Mouse (Mus musculus) megakaryocyte progenitor cell, adult 5-6 weeks (primary cell): ENCODE measurements at regions not wholly inside any gene's neighbourhood (a gene's known extent, or its start where the extent isn't known, plus 50 kb on each side); places are given as distances from the start of the nearest gene placed in this dataset.
A peak's percentile ranks its signal among the peaks of the same experiment; 100 is the strongest.

ENCODE experiments used
- ATAC-seq: replicated peaks from 2 replicates; pipeline ENCODE4 v1.8.0; 2016; ENCODE audit warnings: mild to moderate bottlenecking, moderate TSS enrichment, inconsistent platforms; ENCODE audit not compliant: poor library complexity

- no peak for ATAC-seq
These were observed 186.6 kb upstream of the Sp8 start for GRCm38 (mm10) chr12:118659240-118660120.

- ATAC-seq: no peak
These were observed 195.5 kb upstream of the Sp8 start for GRCm38 (mm10) chr12:118650483-118651160.

GRCm38 (mm10) chr12:118649323-118649973 lies 196.7 kb upstream of the Sp8 start:
- peak; percentile 57 for ATAC-seq

GRCm38 (mm10) chr12:118648673-118649072 lies 197.5 kb upstream of the Sp8 start:
- ATAC-seq: peak; percentile 92

- ATAC-seq: no peak
These were observed 198.7 kb upstream of the Sp8 start for GRCm38 (mm10) chr12:118647270-118648042.

- peak; percentile 95 for ATAC-seq
These were observed 205.2 kb upstream of the Sp8 start for GRCm38 (mm10) chr12:118640925-118641324.

GRCm38 (mm10) chr12:118637214-118637613 lies 208.9 kb upstream of the Sp8 start:
- ATAC-seq: no peak

- no peak for ATAC-seq
These were observed 210.7 kb upstream of the Sp8 start for GRCm38 (mm10) chr12:118635456-118635855.

GRCm38 (mm10) chr12:118630373-118630772 lies 215.8 kb upstream of the Sp8 start:
- ATAC-seq: no peak

- ATAC-seq: no peak
These were observed 224.2 kb upstream of the Sp8 start for GRCm38 (mm10) chr12:118621697-118622485.

GRCm38 (mm10) chr12:118620847-118621636 lies 225.1 kb upstream of the Sp8 start:
- ATAC-seq: no peak

GRCm38 (mm10) chr12:118597015-118597414 lies 249.1 kb upstream of the Sp8 start:
- no peak for ATAC-seq

- ATAC-seq: no peak
These were observed 251.2 kb upstream of the Sp8 start for GRCm38 (mm10) chr12:118594781-118595574.

GRCm38 (mm10) chr12:118583829-118584628 lies 262.1 kb upstream of the Sp8 start:
- ATAC-seq: no peak

- ATAC-seq: peak; percentile 97
These were observed 268.6 kb upstream of the Sp4 start for GRCm38 (mm10) chr12:118569811-118570210.

- no peak for ATAC-seq
These were observed 265.4 kb upstream of the Sp4 start for GRCm38 (mm10) chr12:118566681-118567080.

GRCm38 (mm10) chr12:118564394-118565112 lies 263.3 kb upstream of the Sp4 start:
- no peak for ATAC-seq
